Mouse (Mus musculus) heart, embryonic 12.5 days (tissue): Measurements from ENCODE around the gene Tcp10c. TPM values are rescaled to one million over a fixed set of nuclear protein-coding genes. Genes with fewer than 3 reads are reported as not detected.
"Not testable (repeated sequence)": the region's sequence is repeated elsewhere in the genome, so short reads cannot be mapped to it uniquely, and the experiment has no call there.

Experiments
- ATAC-seq: fragments of 200-750 bp; cut with Nextera tagmentation; 2 replicates; pipeline ENCODE4 v1.8.0; 2017; ENCODE audit warnings: moderate TSS enrichment, moderate library complexity; ENCODE audit not compliant: insufficient number of reproducible peaks, low FRiP score
- H3K27ac ChIP-seq: fragments of 300-500 bp; sonication (generic); 2 replicates; pipeline ENCODE4 v1.5.1; 2016; ENCODE audit warnings: mild to moderate bottlenecking, moderate library complexity; ENCODE audit not compliant: poor library complexity, severe bottlenecking
- H3K27me3 ChIP-seq: fragments of 300-500 bp; sonication (generic); replicated peaks from 2 replicates; pipeline ENCODE4 v1.6.1; 2016; ENCODE audit warnings: mild to moderate bottlenecking, moderate library complexity
- H3K36me3 ChIP-seq: fragments of 300-500 bp; sonication (generic); 2 replicates; pipeline ENCODE4 v1.6.1; 2016; ENCODE audit warnings: mild to moderate bottlenecking, moderate library complexity
- H3K4me1 ChIP-seq: fragments of 300-500 bp; sonication (generic); replicated peaks from 2 replicates; pipeline ENCODE4 v1.6.1; 2016; ENCODE audit warnings: mild to moderate bottlenecking
- H3K4me2 ChIP-seq: fragments of 300-500 bp; sonication (generic); 2 replicates; pipeline ENCODE4 v1.6.1; 2016; ENCODE audit warnings: mild to moderate bottlenecking, moderate library complexity
- H3K4me3 ChIP-seq: fragments of 300-500 bp; sonication (generic); 2 replicates; pipeline ENCODE4 v1.5.1; 2016; ENCODE audit warnings: mild to moderate bottlenecking
- H3K9ac ChIP-seq: fragments of 300-500 bp; sonication (generic); 2 replicates; pipeline ENCODE4 v1.6.1; 2016; ENCODE audit warnings: mild to moderate bottlenecking, moderate library complexity
- H3K9me3 ChIP-seq: fragments of 300-500 bp; sonication (generic); replicated peaks from 2 replicates; pipeline ENCODE4 v1.6.1; 2016; ENCODE audit warnings: mild to moderate bottlenecking, moderate library complexity
- WGBS: fragments of 180-500 bp; shearing (Covaris S2); methylation state at CpG from one replicate; pipeline ENCODE4 v1.1.7; 2016; 5-methylcytosine and 5-hydroxymethylcytosine counted together
- polyA plus RNA-seq: library from polyadenylated mRNA; unstranded; fragments of >200 nt; fragmentation: Nextera tagmentation; extraction: Ambion mirVana; gene quantifications from 2 replicates; pipeline ENCODE4 v1.2.1, GENCODE M21; 2016

Gene Tcp10c
- polyA plus RNA-seq, result not detected in 2 replicates

- not testable (repeated sequence) for ATAC-seq, H3K4me3 ChIP-seq, H3K36me3 ChIP-seq, H3K9ac ChIP-seq, H3K4me2 ChIP-seq, H3K4me1 ChIP-seq, H3K27me3 ChIP-seq, H3K27ac ChIP-seq
- WGBS, result 75% methylated on average over 4 of the region's 4 CpGs
- H3K9me3 ChIP-seq, result peaks cover 30% of the 10 kb centered on the region
Observed at GRCm38 (mm10) chr17:13354521-13354920, at the start of gene Tcp10c. TSS of gene Tcp10c (plus strand) at chr17:13354572.

- not testable (repeated sequence) for H3K27me3 ChIP-seq, H3K9ac ChIP-seq, H3K27ac ChIP-seq, H3K36me3 ChIP-seq, H3K4me2 ChIP-seq, H3K4me3 ChIP-seq, ATAC-seq, H3K4me1 ChIP-seq
- WGBS, result 78% methylated on average over 5 of the region's 6 CpGs
- H3K9me3 ChIP-seq, result peaks cover 35% of the 10 kb centered on the region
Observed at GRCm38 (mm10) chr17:13307852-13308251, 46.5 kb upstream of the Tcp10c start.

GRCm38 (mm10) chr17:13308344-13308743 lies 46.0 kb upstream of the Tcp10c start:
- peaks cover 37% of the 10 kb centered on the region for H3K9me3 ChIP-seq
- not testable (repeated sequence) for H3K4me2 ChIP-seq, H3K27ac ChIP-seq, H3K4me3 ChIP-seq, H3K9ac ChIP-seq, H3K4me1 ChIP-seq, H3K36me3 ChIP-seq, H3K27me3 ChIP-seq, ATAC-seq
- WGBS, result 79% methylated on average over 5 of the region's 5 CpGs

- not testable (repeated sequence) for H3K27ac ChIP-seq, H3K4me2 ChIP-seq, H3K27me3 ChIP-seq, H3K36me3 ChIP-seq, H3K4me3 ChIP-seq, H3K9ac ChIP-seq, H3K4me1 ChIP-seq
- ATAC-seq, result 0 out of 2 replicates have a peak, but pooled peaks have one; percentile 0
- peaks cover 40% of the 10 kb centered on the region for H3K9me3 ChIP-seq
- WGBS, result 84% methylated on average over 4 of the region's 4 CpGs
Observed at GRCm38 (mm10) chr17:13308746-13309145, 45.6 kb upstream of the Tcp10c start.

GRCm38 (mm10) chr17:13309182-13309631 lies 45.2 kb upstream of the Tcp10c start:
- peak; percentile 27; the same call in 1 of the 2 replicates for ATAC-seq

GRCm38 (mm10) chr17:13329967-13330366 lies 24.4 kb upstream of the Tcp10c start:
- H3K4me3 ChIP-seq, result not testable (repeated sequence)

More at GRCm38 (mm10) chr17:13309182-13309631, 45.2 kb upstream of the Tcp10c start:
- H3K4me3 ChIP-seq, H3K36me3 ChIP-seq, H3K4me1 ChIP-seq, H3K9ac ChIP-seq, H3K27ac ChIP-seq, H3K27me3 ChIP-seq, H3K4me2 ChIP-seq: not testable (repeated sequence)
- 81% methylated on average over 10 of the region's 10 CpGs for WGBS
- peaks cover 43% of the 10 kb centered on the region for H3K9me3 ChIP-seq

GRCm38 (mm10) chr17:13331179-13331578 lies 23.2 kb upstream of the Tcp10c start:
- H3K4me3 ChIP-seq, H3K36me3 ChIP-seq, H3K9ac ChIP-seq, H3K4me2 ChIP-seq, H3K4me1 ChIP-seq, H3K27ac ChIP-seq, H3K27me3 ChIP-seq: not testable (repeated sequence)
- H3K9me3 ChIP-seq, result peaks cover 57% of the 10 kb centered on the region
- peak; percentile 40; the same call in 1 of the 2 replicates for ATAC-seq
- WGBS, result 69% methylated on average over 4 of the region's 4 CpGs

More at GRCm38 (mm10) chr17:13329967-13330366, 24.4 kb upstream of the Tcp10c start:
- H3K27me3 ChIP-seq, H3K36me3 ChIP-seq, H3K27ac ChIP-seq, ATAC-seq, H3K9ac ChIP-seq, H3K4me2 ChIP-seq, H3K4me1 ChIP-seq: not testable (repeated sequence)
- 74% methylated on average over 4 of the region's 4 CpGs for WGBS
- H3K9me3 ChIP-seq, result peaks cover 62% of the 10 kb centered on the region

DNA sequence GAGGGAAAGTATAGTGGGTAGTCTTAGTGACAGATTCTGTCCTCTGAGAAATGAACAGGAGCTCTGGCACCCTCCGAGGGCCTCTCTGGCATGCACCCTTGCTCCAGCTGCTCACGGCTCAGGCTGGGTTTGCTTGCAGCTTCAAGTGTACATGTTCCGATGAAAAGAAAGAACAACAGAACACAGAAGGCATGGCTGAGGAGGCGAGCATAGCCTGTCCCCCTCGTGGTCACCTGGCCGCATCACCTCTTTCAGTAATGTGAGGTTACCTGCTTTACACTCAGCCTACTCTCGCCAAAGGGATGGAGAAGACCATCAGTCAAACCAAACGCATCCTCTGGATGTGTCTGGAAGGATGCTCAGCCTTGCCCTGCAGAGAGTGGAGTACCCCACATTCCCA lies 21.9 kb upstream of the Tcp10c start:
- H3K4me2 ChIP-seq, H3K9ac ChIP-seq, H3K27ac ChIP-seq, H3K4me3 ChIP-seq, H3K36me3 ChIP-seq, H3K27me3 ChIP-seq, H3K4me1 ChIP-seq: not testable (repeated sequence)
- whole genome bisulfite sequencing, result 77% methylated on average over 8 of the region's 8 CpGs
- peaks cover 62% of the 10 kb centered on the region for H3K9me3 ChIP-seq
- ATAC-seq, result 0 out of 2 replicates have a peak, but pooled peaks have one; percentile 6

- H3K36me3 ChIP-seq, H3K4me3 ChIP-seq, H3K4me1 ChIP-seq, H3K4me2 ChIP-seq, H3K27ac ChIP-seq, H3K27me3 ChIP-seq, H3K9ac ChIP-seq: not testable (repeated sequence)
- peaks cover 32% of the 10 kb centered on the region for H3K9me3 ChIP-seq
- ATAC-seq, result peak; percentile 30; the same call in 1 of the 2 replicates
- WGBS, result 60% methylated on average over 9 of the region's 9 CpGs
Observed at GRCm38 (mm10) chr17:13336979-13337749, 17.2 kb upstream of the Tcp10c start.

- peaks cover 30% of the 10 kb centered on the region for H3K9me3 ChIP-seq
- 0 out of 2 replicates have a peak, but pooled peaks have one; percentile 13 for ATAC-seq
- 57% methylated on average over 1 of the region's 1 CpGs for WGBS
- not testable (repeated sequence) for H3K4me2 ChIP-seq, H3K36me3 ChIP-seq, H3K4me3 ChIP-seq, H3K4me1 ChIP-seq, H3K27me3 ChIP-seq, H3K27ac ChIP-seq, H3K9ac ChIP-seq
Observed at GRCm38 (mm10) chr17:13337931-13338330, 16.4 kb upstream of the Tcp10c start.

DNA sequence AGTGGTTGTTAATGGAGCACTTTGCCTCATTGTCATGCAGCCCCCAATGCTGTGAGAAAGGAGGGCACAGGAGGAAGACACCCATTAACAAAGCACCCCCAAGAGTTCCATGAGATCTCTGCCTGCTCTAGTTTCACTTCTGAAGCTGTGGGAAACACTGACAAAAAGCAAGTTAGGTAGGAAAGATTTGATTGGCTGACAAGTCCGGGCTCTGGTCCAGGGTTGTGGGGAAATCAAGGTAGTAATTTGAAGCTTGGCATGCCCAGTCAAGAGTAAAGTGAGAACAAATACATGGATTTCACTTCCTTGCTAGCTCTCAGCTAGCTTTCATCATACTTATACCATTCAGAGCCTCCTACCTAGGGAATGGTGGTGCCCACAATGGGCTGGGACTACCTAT lies 14.3 kb upstream of the Tcp10c start:
- H3K4me1 ChIP-seq, H3K9ac ChIP-seq, H3K27ac ChIP-seq, H3K4me3 ChIP-seq, H3K36me3 ChIP-seq, H3K4me2 ChIP-seq, H3K27me3 ChIP-seq, ATAC-seq: not testable (repeated sequence)
- peaks cover 25% of the 10 kb centered on the region for H3K9me3 ChIP-seq
- 70% methylated on average over 1 of the region's 1 CpGs for WGBS
